Mouse (Mus musculus) small intestine, adult 2 months (tissue): Measurements from ENCODE around the gene Pgm1. TPM values are rescaled to one million over a fixed set of nuclear protein-coding genes. Genes with fewer than 3 reads are reported as not detected.

Experiments used
- H3K27ac ChIP-seq: fragments of 200-500 bp; 2 replicates; pipeline ENCODE4 v1.5.1; 2012; ENCODE audit warnings: low read depth, low read length, control low read depth, inconsistent platforms; ENCODE audit not compliant: insufficient read depth
- H3K27me3 ChIP-seq: fragments of 200-500 bp; 2 replicates; pipeline ENCODE4 v1.6.1; 2012; ENCODE audit warnings: mild to moderate bottlenecking, moderate library complexity, low read length, inconsistent platforms; ENCODE audit not compliant: control insufficient read depth, insufficient read depth
- H3K36me3 ChIP-seq: fragments of 200-500 bp; 2 replicates; pipeline ENCODE4 v1.6.1; 2012; ENCODE audit warnings: mild to moderate bottlenecking, low read length, control low read depth, inconsistent platforms; ENCODE audit not compliant: control insufficient read depth, insufficient read depth
- H3K4me1 ChIP-seq: fragments of 200-500 bp; 2 replicates; pipeline ENCODE4 v1.6.1; 2012; ENCODE audit warnings: low read length, inconsistent platforms, mixed read lengths; ENCODE audit not compliant: control insufficient read depth, insufficient read depth, insufficient read length
- H3K4me3 ChIP-seq: fragments of 200-500 bp; 2 replicates; pipeline ENCODE4 v1.5.1; 2012; ENCODE audit warnings: low read depth, mild to moderate bottlenecking, control low read depth, inconsistent platforms, low read length, moderate library complexity
- CTCF ChIP-seq: fragments of 200-500 bp; IDR thresholded peaks from 2 replicates; pipeline ENCODE4 v1.5.1; 2012; ENCODE audit warnings: low read depth, mild to moderate bottlenecking, control low read depth, inconsistent platforms, low read length, moderate library complexity, mixed read lengths; ENCODE audit not compliant: insufficient replicate concordance, insufficient read length; ENCODE audit errors: extremely low read depth
- POLR2A ChIP-seq: fragments of 200-500 bp; IDR thresholded peaks from 2 replicates; pipeline ENCODE4 v1.6.1; 2012; ENCODE audit warnings: low read depth, mild to moderate bottlenecking, control low read depth, inconsistent platforms, low read length, moderate library complexity
- WGBS: fragments of 180-500 bp; shearing (Covaris S2); methylation state at CpG from one replicate; pipeline ENCODE4 v1.1.7; 2018; 5-methylcytosine and 5-hydroxymethylcytosine counted together
- polyA plus RNA-seq: library from polyadenylated mRNA; depleted of rRNA; stranded (reverse); fragments of >200 nt; gene quantifications from 2 replicates; pipeline ENCODE4 v1.2.3, GENCODE M21; 2012

The Pgm1 gene
- polyA plus RNA-seq, 1 experiment, result 23.8 TPM

DNA sequence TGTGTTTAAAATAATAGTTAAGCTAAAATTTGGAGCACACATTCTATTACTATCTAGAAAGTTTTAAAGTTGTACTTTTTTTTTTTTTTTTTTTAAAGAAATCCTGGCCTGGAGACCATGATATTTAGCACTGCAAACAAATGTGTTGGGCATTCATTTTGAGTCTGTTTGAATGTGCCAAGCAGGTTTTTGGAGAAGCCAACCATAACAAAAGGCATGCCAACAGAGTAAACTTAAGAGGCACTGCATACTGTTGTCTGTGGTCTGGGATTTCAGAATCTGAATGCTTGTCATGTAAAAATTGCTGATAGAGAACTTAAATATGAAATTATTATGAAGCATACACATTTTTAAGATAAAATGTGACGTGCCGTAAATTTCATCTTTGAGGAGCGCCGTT, 28.0 kb downstream of the Pgm1 start:
- H3K4me1 ChIP-seq, result no peaks in the 10 kb centered on the region; the same call in 1 of the 2 replicates
- H3K36me3 ChIP-seq, result no peaks in the 10 kb centered on the region
- TF ChIP-seq CTCF (no peak), POLR2A (no peak)
- no peak overlapping the region for H3K27ac ChIP-seq
- no peaks in the 10 kb centered on the region for H3K27me3 ChIP-seq
- WGBS, result 88% methylated on average over 4 of the region's 4 CpGs
- H3K4me3 ChIP-seq, result no peak overlapping the region

DNA sequence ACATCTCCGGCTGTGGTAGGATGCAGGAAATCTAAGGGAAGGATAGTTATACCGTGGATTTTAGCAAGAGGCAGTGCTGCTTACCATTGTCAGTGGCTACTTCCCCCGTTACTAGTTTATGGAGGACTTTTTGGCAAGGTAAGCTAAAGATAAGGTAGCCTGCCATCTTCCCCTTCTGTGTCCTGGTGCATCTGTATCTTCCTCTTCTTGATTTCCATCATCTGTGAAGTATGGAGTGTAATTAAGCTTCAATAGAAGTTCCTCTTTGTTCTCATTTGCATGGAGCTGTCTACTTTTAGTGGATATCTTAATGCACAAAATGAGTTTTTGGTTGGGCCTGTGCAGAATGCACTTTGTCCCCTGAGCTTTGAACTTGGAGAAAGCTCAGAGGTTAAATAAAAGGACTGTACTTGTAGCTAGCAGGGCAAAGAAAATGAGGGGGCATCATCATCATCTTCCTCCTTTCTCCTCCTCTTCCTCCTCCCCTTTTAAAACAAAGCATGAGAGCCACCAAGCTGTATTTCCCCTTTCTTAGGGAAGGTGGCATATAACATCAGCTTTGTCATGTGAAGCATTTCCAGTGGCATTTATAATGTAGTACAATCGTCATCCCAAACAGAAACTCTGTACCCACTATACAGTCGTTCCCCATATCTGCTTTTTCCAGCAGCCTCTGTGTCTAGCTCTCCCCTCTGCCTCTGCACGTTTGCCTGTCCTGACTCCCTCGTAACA, 29.0 kb downstream of the Pgm1 start:
- H3K27ac ChIP-seq, result no peak overlapping the region
- no peaks in the 10 kb centered on the region; the same call in 1 of the 2 replicates for H3K4me1 ChIP-seq
- no peak overlapping the region for H3K4me3 ChIP-seq
- no peaks in the 10 kb centered on the region for H3K27me3 ChIP-seq
- no peaks in the 10 kb centered on the region; the same call in 1 of the 2 replicates for H3K36me3 ChIP-seq
- WGBS, result 66% methylated on average over 7 of the region's 7 CpGs
- TF ChIP-seq POLR2A (no peak), CTCF (no peak)

DNA sequence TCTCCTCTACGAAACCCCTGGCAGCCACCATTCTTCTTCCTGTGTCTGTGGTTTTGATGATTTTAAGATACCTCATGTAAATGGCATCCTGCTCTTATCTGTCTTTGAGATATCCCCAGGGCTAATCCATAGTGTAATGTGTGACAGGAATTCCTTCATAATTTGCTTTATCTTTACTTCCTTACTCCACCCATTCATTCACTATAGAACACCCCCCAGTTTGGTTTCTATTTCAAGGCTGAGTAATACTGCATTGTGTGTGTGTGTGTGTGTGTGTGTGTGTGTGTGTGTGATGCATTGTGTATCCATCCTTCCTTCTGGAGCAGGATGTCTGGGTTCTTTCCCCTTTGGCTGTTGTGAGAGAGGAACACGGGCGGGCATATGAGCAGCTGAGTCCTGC, 30.1 kb downstream of the Pgm1 start:
- no peaks in the 10 kb centered on the region for H3K27me3 ChIP-seq
- peaks cover 6% of the 10 kb centered on the region for H3K36me3 ChIP-seq
- no peak overlapping the region for H3K27ac ChIP-seq
- WGBS, result 74% methylated on average over 3 of the region's 3 CpGs
- H3K4me1 ChIP-seq, result no peaks in the 10 kb centered on the region; the same call in 1 of the 2 replicates
- TF ChIP-seq CTCF, result no peak
- no peak for TF ChIP-seq POLR2A
- H3K4me3 ChIP-seq, result no peak overlapping the region

DNA sequence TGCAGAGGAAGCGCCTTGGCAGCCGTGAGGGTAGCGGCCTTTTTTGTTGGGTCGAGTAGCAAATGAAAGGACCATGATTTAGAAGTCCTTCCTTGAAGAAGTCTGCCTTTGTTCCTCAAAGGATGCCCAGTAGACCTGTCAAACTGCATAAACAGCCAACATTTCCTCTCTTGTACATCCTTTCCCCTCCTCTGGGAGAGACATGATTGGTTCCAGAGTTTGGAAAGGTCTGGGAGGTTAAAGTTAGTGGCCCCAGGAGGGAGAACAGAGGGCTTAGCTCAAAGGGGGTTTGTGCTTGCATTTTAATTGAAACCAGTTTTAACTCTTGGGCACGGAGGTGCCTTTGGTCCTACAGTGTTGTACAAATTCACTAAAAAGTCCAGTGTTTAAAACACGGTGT, 37.3 kb downstream of the Pgm1 start:
- Histone ChIP-seq H3K4me3 (no peak overlapping the region), H3K27ac (no peak overlapping the region), H3K4me1 (no peaks in the 10 kb centered on the region), H3K27me3 (no peaks in the 10 kb centered on the region), H3K36me3 (peaks cover 28% of the 10 kb centered on the region)
- 88% methylated on average over 6 of the region's 6 CpGs for WGBS
- TF ChIP-seq POLR2A, result no peak
- no peak for TF ChIP-seq CTCF

- Histone ChIP-seq H3K4me1 (no peaks in the 10 kb centered on the region), H3K36me3 (peaks cover 25% of the 10 kb centered on the region), H3K4me3 (no peak overlapping the region), H3K27me3 (no peaks in the 10 kb centered on the region), H3K27ac (peak overlapping the region; percentile 42)
- TF ChIP-seq CTCF (no peak), POLR2A (no peak)
- 72% methylated on average over 5 of the region's 5 CpGs for WGBS
These were observed 40.1 kb downstream of the Pgm1 start for GRCm38 (mm10) chr4:99969328-99969727.

DNA sequence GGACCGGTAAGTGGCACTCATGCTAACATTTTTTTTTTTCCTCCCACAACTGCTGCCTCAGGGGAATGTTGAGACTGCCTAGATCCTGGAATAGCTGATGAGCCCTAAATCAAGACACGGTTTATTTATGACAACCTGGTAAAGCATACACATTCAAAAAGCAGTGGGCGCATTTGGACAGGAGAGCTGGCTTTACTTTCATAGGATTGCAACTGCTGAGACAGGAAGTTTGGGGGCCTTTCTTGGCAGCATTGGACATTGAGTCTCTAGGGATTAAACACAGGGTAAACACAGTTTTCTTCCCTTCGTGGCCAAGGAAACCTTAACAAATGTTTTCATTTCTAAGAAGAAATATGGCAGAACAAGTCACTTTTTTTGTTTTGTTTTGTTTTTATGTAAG, 40.9 kb downstream of the Pgm1 start:
- Histone ChIP-seq H3K4me1 (no peaks in the 10 kb centered on the region), H3K36me3 (peaks cover 21% of the 10 kb centered on the region), H3K27me3 (no peaks in the 10 kb centered on the region), H3K27ac (peak overlapping the region; percentile 42; the same call in 1 of the 2 replicates), H3K4me3 (no peak overlapping the region)
- no peak for TF ChIP-seq POLR2A
- no peak for TF ChIP-seq CTCF
- 73% methylated on average over 4 of the region's 4 CpGs for WGBS

- Histone ChIP-seq H3K36me3 (peaks cover 11% of the 10 kb centered on the region), H3K4me1 (no peaks in the 10 kb centered on the region), H3K27ac (no peak overlapping the region), H3K4me3 (no peak overlapping the region), H3K27me3 (no peaks in the 10 kb centered on the region)
- WGBS, result 89% methylated on average over 6 of the region's 6 CpGs
- TF ChIP-seq POLR2A (no peak), CTCF (no peak)
These were observed 43.7 kb downstream of the Pgm1 start for GRCm38 (mm10) chr4:99972886-99973285.
